Mouse (Mus musculus) CH12F3 (cell line): ENCODE data around the gene Pappa2.

ENCODE experiments used
- in situ Hi-C: fragments of 300-500 bp; cut with MboI; formaldehyde crosslinking; loops from 2 replicates; pipeline ENCODE4 v1.14.3; 2020; ENCODE audit warnings: low sequenced_read_pairs

The Pappa2 gene

DNA sequence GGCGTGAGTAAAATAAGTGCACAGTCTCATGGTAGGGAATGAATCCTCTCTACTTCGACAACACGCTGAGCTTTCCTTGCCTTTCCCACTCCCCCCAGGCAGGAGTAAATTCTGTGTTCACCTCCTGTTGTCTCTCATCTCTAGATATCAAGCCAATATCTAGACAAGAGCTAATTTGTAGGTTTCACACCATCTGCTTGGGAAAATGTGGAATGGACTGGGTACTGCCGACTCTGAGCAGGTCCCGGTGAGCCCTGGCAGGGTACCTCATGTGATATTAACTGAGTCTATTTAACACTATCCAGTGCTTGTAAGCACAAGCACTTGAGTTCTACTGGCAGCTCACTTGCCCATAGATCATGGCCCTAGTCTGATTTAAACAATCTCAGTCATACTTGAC, 64.7 kb downstream of the Pappa2 start:
- in situ Hi-C loops: no loop called here

DNA sequence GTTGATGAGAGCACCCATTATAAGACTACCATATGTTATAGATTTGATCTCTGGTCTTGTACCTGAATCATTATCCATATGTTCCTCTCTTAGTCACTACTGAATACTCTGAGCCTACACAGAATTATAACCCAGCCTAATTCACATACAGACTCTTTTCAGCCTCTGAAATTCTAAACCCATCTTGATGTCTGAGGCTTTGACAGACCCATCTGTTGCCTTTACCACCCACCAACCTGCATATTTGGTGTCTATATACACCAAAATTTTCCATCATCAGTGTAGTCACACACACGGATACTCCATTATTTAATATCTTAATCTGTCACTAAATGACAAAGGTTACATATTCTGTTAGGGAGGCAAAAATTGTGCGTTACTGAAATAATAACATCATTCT, 69.6 kb downstream of the Pappa2 start:
- in situ Hi-C loops: no loop called here

DNA sequence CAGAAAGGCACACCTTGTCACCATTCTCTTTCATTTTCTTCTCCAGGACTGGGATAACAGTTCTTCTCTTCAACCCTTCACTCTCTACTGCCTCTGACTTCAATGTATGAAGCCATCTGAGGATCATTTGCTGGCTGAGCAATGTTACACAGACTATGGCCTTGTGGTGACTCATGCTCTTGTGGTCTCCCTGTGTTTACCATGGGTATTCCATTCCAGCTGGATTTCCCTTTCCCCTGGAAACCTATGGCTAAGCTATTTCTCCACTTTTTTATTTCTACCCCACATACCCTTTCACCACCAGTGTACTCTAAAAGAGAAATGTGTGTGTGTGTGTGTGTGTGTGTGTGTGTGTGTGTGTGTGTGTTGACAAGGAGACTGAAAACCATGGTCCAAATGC, 83.0 kb downstream of the Pappa2 start:
- in situ Hi-C loops: no loop called here

DNA sequence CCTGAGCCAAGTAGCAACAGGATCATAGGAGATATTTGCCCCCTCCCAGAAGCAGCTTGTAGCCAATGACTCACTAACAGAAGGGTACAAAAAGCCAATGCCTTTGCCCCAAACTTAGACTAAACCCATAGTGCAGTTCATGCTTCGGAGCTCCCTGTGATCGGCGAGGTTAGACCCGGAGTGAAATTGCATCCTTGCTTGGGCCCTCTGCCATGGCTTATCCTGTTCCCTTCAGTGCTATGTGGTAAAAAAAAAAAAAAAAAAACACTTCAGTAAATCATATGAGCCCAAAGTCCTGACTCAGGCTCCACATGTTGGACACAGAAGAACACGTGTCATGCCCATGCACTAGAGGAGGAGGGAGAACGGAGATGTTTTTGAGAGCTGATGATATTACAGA, 85.8 kb downstream of the Pappa2 start:
- in situ Hi-C loops: no loop called here

DNA sequence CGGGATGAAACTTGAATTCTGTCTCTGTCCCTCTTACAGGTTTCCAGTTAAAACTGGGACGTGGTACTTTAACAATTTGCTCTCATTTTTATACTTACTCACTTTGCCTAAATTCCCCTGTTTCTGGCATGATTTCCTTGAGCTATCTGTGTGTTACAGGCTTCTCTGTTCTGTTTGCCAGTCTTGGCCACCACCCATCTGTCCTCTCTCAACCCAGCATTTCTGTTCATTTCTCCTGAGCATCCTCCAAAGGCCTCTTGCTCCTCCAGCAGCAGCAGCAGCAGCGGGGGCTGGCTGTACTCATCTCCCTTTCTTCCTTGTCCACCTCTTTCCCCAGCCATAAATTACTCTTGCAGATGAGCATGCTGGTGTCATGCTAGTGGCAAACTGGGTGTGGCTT, 104.8 kb downstream of the Pappa2 start:
- in situ Hi-C loops: no loop called here

DNA sequence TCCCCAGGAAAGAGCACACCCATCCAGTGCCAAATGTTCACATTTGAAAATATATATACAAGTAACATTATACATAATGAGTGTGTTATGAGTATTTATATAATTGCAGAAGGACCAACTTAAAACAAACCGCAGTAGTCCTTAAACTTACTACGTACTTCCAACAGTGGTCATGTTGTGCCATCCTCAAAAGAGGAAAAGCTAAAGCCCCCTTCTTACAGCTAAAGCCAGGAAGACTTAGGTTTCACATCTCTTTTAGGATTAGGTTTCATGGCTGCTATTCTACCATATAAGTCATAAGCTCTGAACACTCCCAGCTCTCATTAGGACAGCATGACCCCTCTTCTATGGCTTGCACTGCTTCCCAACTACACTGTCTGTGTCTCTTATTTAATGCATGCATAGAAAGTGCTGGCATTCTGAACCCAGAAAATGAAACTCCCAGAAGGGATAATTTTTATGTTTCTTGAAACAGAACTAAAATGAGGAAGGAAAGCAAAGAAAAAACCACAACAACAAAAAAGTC, 105.7 kb downstream of the Pappa2 start:
- in situ Hi-C loops: no loop called here

DNA sequence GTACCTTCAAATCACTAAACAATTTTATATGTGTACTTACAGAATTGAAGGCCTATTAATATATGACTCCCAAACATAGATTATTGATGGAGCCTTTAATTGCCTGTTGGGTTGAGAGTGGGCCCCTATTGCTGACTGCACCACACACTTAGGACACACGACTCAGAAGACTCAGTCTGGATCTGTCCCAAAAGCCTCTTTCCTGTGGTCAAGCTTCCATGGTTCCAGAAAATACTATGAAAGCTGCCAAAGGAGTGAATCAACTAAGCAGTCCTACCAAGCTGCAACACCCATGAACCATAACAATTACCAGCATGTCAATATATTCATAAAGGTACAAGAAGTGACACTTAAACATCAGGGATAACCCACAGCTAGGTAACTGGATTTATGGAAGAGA, 106.7 kb downstream of the Pappa2 start:
- in situ Hi-C loops: no loop called here

DNA sequence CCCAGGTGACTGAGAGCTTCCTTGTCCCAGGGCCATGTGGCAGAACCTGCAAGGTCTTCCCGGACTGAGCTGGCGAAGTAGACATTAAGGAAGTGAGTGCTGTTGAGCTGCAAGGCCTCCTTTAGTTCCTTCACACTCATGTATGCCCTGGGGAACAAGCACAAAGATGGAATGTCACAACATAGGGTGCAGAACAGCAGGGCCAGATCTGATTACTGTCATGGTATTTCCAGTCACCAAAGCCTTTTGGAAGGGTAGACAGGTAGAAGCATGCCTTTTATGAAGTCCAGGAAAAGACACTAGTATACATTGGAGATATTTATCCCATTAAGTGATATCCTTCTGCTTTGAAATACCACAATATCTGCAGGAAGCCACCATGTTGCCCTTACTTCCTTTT, 108.9 kb downstream of the Pappa2 start:
- in situ Hi-C loops: no loop called here

DNA sequence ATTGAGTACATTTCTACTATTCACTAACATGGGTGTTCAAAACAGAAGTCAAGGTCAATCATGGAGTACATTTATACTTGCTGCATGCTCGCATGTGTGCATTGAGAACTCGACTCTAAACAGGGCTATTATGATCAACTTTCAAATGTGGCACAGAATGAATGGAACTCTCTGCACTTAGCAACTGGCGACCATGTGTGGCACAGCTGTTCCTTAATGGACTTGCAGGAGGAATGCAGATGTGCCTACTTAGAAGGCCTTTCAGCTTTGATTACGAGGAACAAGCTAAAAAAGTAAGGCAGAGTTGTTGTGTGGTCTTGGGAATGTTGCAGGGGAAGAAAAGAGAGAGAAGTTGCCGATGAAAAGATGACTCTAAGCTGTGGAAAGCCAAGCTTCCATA, 120.1 kb downstream of the Pappa2 start:
- in situ Hi-C loops: no loop called here

DNA sequence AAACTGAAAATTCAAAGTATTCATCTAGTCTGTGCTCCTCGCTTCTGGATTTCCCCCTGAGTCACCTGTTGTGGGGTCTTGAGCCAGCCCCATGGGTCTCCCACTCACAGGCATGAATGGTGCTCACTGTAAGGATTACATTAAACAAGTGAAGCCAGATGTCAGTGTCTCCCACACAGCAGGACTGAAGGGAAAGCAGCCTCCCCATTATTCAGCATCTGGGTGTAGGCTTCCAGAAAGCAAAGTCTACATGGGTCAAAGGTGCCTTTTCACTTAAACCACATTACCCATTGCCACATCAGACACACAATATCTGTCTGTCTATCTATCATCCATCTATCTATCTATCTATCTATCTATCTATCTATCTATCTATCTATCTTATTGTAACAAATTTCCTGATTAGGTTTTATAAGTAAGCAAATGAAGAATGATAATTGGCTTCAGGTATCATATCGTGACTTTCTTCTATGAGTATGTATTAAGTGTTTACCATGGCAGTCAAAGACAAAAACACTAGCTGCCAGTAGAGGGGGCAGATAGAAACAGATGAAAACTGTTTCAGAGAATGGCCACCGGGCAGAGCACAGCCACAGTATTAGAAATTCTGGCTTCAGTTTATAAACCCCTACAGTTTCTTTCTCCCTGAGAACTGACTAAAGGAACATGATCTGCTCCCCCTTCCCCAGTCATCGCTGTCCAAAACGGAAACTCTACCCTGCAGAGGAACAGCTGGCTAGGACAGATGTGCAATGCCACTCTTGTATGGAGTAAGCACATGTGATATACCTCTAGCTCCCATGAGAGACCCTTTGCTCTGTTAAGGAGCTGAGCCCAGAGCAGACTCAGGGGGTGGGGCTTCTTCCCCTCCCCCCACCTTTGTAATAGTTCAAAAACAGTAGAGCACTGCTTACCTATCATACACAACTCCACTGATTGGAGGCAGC, 126.1 kb downstream of the Pappa2 start:
- in situ Hi-C loops: no loop called here

DNA sequence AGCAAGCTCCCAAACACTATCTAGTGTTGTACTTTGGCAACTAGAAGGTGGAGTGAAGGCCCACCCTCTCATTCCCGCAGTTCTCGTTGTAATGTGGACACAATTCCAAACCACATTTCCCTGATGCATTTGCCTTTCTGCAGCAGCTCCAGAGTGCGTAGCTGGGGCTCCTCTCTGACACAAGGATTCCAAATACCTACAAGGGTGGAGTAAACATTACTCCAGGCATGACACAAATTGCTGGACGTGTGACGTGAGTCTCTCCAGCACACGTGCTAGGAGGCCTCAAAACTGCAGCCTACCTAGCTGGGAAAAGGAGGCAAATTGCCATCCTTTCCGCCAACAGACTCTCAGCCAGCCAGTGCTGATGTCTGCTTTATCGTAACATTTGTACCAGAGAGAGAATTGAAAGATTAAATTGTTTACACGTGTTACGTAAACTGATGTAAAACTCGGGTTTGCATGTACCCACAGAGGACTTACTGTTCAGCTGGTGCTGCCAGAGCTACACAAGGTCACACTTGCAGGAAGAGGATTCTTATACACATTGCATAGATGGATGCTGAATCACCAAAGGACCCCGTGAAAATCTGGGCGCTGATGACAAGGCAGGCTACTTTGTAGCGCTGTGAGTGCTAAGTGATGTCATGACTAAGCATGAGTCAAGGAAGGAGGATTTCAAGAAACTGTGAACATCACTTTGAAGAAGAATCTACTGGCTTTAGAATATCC, 127.3 kb downstream of the Pappa2 start:
- in situ Hi-C loops: no loop called here

DNA sequence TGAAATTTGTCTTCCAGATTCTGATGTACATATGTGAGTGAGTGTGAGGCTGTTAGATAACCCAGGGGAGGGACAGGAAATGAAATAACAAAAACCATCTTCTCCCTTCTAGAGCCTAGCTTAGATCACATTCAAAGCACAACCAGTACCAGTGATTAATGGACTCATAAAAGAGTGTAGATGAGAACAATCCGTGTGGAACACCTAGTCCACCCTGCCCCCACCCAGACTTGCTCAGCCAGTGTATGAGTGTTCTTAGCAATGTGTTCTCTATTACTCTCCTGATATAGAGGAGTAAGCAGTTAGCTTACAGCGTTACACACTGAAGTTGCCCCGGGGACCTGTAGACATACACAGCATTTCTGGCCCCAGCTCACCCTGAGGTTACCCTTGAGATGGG, 129.8 kb downstream of the Pappa2 start:
- in situ Hi-C loops: no loop called here

DNA sequence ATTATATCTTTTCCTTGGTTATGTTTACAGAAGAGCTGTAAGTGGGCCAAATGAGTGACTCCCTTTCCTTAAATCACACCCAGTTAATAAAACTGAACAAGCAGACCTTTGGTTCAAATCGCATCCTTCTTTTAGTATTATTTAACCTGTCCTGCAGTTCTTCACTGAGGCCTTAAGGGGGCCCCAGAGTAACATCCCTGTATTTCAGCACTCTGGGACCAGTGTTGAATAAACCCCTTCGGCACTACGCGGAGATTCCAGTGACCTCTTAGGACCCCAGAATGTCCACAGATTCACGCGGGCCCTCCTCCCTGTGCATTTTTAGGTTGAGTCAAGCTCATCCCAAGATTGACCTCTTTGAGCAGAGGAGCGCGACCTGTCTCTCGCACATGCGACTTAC, 135.7 kb downstream of the Pappa2 start:
- in situ Hi-C loops: no loop called here

DNA sequence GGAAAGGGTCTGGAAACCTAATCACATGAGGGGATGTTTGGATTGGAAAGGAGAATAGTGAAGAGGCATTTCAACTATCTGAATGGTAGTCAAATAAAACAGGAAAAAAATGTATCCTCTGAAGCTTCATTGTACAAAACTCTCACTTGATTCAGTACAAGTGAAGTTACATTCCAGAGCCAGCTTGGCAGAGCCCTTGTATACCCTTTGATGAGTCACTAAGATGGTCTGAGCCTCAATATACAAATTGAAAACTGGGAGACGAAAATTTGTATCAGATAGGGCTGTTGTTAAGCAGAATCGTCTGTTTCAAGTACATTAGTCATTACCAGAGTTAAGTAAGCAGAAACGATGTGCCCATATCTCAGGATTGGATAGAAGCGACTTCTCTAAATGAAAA, 143.1 kb downstream of the Pappa2 start:
- in situ Hi-C loops: no loop called here

DNA sequence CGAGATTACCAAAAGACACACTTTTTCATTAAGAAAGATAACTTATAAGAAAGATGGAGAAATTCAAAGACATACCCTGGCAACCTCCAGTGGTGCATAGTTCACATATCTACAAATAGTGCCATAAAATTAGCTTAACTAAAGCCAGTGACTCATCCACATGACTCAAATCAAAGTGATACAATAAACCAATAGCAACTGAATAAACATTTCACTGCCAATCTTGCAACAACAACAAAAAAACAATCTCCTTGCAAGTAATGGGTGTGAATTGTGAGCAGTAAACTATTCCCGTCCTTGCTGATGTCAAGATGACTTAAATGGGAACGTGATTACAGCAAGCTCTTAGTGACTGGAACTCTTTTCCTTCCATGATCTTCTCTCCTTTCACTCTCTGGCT, 150.1 kb downstream of the Pappa2 start:
- in situ Hi-C loops: no loop called here

DNA sequence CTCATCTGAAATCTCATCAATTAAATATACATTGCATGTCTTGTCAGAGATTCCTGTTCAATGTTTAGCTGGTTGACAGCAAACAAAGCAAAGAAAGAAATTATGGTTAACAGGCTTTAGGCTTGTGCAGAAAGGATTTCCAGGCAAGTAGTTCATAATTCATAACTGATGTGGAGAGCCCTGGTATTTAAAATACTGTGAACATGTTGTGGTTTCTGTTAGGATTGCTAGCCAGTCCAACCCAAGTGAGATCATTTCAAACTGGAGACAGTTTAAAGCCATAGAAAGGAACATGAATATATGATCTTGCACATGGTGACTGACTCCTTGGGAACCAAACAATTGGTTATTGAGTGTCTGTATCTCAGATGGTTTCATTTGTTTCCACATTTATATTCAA, 152.4 kb downstream of the Pappa2 start:
- in situ Hi-C loops: no loop called here

DNA sequence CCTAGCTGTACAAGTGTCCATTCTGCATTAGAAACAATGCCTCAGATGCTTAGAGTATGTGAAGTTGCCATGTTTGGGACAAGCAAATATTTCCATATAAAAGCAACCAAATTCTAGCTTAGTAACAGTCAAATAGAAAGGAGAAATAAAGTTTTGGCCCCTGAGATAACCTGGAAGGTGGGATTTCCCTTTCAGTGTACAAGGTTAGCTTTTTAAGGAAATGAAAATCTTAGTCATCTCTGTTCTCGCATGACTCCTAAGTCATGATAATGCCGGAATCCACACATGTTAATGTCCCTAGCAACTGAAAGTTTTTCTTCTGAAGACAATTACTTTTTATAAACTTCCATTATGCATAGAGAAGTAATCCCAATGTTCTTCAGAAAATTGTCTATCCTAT, 160.6 kb downstream of the Pappa2 start:
- in situ Hi-C loops: no loop called here

DNA sequence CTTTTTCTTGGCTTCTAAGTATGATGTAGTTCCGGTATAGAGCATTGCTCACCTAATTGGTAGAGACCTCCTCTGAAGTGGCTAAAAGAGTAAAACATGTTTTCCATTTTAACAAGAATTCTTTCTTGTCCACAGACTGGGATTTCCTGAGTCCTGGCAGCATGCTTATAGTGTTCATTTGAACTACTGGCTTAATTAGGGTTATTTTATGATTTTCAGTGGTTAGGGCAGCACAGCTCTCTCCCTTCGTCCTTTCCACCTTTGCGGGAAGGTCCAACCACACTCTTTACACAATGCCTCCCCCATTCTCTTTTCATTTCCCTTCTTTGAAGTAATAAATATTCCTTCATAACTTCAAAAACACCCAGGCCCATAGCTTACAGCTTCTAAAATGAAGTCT, 163.8 kb downstream of the Pappa2 start:
- in situ Hi-C loops: no loop called here

DNA sequence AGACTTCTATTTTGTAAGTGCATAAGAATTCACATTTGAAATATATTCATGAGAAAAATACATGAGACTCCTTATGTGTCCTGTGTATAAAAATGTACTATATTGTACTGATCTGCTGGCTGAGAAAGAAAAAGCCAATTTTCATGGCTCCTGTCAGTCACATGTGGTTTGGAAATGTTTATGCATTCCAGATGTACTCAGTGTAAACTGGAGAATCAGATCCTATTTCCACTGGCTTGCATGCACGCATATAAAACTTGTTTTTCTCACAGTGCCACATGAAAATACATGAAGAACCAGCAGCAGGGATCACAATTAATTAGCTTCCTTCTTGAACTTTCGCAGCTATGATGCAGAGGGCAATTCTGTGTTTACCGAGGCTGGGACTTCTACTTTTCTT, 168.4 kb downstream of the Pappa2 start:
- in situ Hi-C loops: no loop called here

DNA sequence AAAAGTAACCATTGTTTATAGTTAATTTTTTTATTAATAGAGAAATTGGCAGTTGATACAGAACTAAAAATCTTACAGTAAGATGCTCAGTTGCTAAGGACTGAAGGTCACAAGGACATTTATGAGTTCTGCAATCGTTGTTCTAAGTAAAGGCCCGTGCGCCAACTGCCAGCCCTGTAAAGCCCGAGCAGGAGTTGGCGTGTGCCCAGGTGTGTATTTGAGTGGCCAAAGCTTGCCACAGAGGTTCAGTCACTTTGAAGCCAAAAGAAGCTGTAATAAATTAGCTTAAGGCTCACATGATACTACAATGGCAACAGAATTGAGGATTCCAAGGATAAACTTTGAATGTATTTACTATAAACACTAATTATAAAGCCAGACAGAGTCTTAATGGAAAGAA, 204.8 kb downstream of the Pappa2 start:
- in situ Hi-C loops: no loop called here

DNA sequence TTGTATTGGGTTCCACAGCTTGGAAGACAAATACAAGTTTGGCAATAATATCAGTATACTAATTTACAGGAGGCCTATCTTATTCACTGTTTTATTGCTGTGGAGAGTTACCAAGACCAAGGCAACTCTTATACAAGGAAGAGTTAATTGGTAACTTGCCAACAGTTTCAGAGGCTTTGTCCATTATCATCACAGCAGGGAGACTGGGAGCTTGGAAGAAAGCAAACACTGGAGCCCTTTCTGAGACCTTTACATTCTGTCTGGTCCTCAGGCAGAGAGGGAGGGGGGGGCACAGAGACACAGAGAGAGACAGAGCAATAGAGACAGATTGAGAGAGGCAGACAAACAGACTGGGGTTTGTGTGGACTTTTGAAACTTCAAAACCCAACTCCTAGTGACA, 207.2 kb downstream of the Pappa2 start:
- in situ Hi-C loops: no loop called here

DNA sequence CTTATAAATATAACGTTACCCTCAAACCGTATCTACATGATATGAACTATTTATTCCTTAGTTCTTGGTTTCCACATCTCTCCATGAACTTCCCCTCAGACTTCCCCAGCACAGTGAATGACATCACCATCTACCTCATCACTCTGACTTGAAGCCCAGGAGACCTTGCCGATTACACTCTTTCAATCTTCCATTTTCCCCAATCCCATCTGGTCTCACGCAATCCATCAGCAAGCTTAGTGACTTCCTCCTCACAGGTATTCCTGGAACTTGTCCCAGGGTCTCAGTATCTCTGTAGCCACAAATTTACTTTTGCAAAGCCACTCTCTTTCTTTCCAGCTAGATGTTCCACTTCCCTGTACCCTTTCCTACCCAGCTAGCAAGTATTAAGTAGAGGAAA, 209.5 kb downstream of the Pappa2 start:
- in situ Hi-C loops: no loop called here
